Mouse (Mus musculus): ENCODE results near the gene Ltbp1.

Ltbp1 gene

GRCm38 (mm10) chr17:75066340-75066739 is 61.0 kb downstream of the Ltbp1 start:
- DNase-seq (ENCODE audit: low spot score): no peak

GRCm38 (mm10) chr17:75067314-75067713 is 61.9 kb downstream of the Ltbp1 start:
- DNase-seq (ENCODE audit: low spot score): no peak

GRCm38 (mm10) chr17:75069232-75069631 is 63.9 kb downstream of the Ltbp1 start:
- DNase-seq (ENCODE audit: low spot score): no peak

- no peak for DNase-seq (ENCODE audit: low spot score)
Measured at GRCm38 (mm10) chr17:75071174-75071573, 65.8 kb downstream of the Ltbp1 start.

GRCm38 (mm10) chr17:75071749-75072148 is 66.4 kb downstream of the Ltbp1 start:
- no peak for DNase-seq (ENCODE audit: low spot score)

GRCm38 (mm10) chr17:75073887-75074286 is 68.5 kb downstream of the Ltbp1 start:
- no peak for DNase-seq (ENCODE audit: low spot score)

- DNase-seq (ENCODE audit: low spot score): no peak
Measured at GRCm38 (mm10) chr17:75074978-75075699, 69.8 kb downstream of the Ltbp1 start.

GRCm38 (mm10) chr17:75081401-75081800 is 76.0 kb downstream of the Ltbp1 start:
- DNase-seq (ENCODE audit: low spot score): no peak

GRCm38 (mm10) chr17:75082449-75082848 is 77.1 kb downstream of the Ltbp1 start:
- peak; percentile 15 for DNase-seq (ENCODE audit: low spot score)

GRCm38 (mm10) chr17:75087296-75087941 is 82.1 kb downstream of the Ltbp1 start:
- DNase-seq (ENCODE audit: low spot score): peak; percentile 71

GRCm38 (mm10) chr17:75088232-75088631 is 82.9 kb downstream of the Ltbp1 start:
- DNase-seq (ENCODE audit: low spot score): no peak

GRCm38 (mm10) chr17:75088727-75089126 is 83.4 kb downstream of the Ltbp1 start:
- peak; percentile 21 for DNase-seq (ENCODE audit: low spot score)

- no peak for DNase-seq (ENCODE audit: low spot score)
Measured at GRCm38 (mm10) chr17:75090556-75090955, 85.2 kb downstream of the Ltbp1 start.

GRCm38 (mm10) chr17:75093563-75093962 is 88.2 kb downstream of the Ltbp1 start:
- no peak for DNase-seq (ENCODE audit: low spot score)

- DNase-seq (ENCODE audit: low spot score): no peak
Measured at GRCm38 (mm10) chr17:75094591-75094990, 89.2 kb downstream of the Ltbp1 start.

- DNase-seq (ENCODE audit: low spot score): no peak
Measured at GRCm38 (mm10) chr17:75096727-75097126, 91.4 kb downstream of the Ltbp1 start.

GRCm38 (mm10) chr17:75097367-75097766 is 92.0 kb downstream of the Ltbp1 start:
- DNase-seq (ENCODE audit: low spot score): no peak

- DNase-seq (ENCODE audit: low spot score): no peak
Measured at GRCm38 (mm10) chr17:75101215-75101614, 95.8 kb downstream of the Ltbp1 start.

GRCm38 (mm10) chr17:75101994-75102393 is 96.6 kb downstream of the Ltbp1 start:
- no peak for DNase-seq (ENCODE audit: low spot score)

- DNase-seq (ENCODE audit: low spot score): no peak
Measured at GRCm38 (mm10) chr17:75107412-75107811, 102.0 kb downstream of the Ltbp1 start.

GRCm38 (mm10) chr17:75107879-75108278 is 102.5 kb downstream of the Ltbp1 start:
- DNase-seq (ENCODE audit: low spot score): no peak

- DNase-seq (ENCODE audit: low spot score): no peak
Measured at GRCm38 (mm10) chr17:75109081-75109716, 103.8 kb downstream of the Ltbp1 start.

Data from adipocyte (in vitro differentiated cells).